Mouse (Mus musculus) cerebellum, adult 9-11 months (tissue): ENCODE measurements around the gene Gm28051.
A peak's percentile ranks its signal among the peaks of the same experiment; 100 is the strongest.

Experiments used
- DNase-seq: peaks from one replicate; pipeline ENCODE4 v3.0.0; 2022

The Gm28051 gene

GRCm38 (mm10) chr12:102705216-102705871, 52.2 kb downstream of the Gm28051 start:
- peak; percentile 94 for DNase-seq

DNA sequence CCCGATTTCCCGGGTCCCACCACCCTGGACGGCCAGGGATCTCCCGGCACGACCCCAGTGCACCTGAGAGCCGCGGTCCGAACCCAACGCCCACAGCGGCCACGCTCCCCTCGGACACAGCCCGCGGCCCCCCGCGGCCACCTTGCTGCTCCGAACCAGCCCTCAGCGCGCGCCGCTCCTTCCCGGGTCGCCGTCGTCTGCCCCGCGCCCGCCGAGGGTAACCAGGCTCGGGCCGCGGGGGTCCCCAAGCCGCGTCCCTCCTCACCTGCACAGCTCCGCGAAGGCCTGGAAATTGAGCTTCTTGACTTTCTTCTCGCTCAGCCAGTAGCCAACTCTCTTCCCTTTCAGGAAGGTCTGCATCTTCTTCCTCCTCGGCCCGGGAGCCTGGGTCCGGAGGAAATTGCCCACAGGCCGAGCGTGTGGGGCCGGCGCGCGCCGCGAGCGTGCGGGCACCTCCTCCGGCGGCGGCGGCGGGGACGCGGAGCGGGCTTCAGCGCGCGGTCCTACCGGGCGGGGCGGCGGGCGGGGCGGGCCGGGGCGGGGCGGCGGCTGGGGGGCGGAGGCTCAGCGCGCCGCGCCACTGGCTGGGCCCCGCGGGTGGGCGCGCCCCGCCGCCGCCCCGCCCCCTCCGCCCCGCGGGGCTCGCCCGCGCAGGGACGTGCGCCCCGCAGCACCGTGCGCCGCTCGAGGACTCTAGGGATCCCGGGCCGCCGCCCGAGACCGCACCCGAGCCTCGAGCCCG, 52.9 kb downstream of the Gm28051 start, which contains the start of gene Itpk1:
Itpk1 (minus strand) TSS at position 474 of the 742 bp plus-strand sequence.
- DNase-seq: peak; percentile 75

DNA sequence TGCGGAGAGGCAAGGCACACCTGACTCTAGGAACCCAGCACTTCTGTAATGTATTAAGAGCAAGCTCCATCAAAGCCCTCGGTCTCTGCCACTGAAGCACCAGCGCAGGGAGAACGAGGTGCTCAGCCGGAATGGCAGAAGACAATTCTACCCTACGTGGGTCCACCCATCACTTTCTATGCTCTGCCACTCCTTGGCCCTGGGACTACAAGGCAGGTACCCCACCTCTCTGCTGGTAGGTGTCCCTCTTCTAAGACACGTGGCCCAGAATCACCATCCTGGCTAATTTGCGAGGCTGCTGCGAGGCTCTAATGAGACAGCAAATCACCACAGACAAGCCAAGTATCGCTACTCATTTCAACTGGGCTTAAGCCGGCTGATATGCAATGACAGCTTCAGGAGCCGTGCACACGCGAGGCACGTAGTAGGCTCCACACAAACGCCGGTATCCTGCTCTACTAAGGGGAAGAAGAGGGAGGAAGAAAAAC, 53.6 kb downstream of the Gm28051 start:
- DNase-seq: peak; percentile 67

DNA sequence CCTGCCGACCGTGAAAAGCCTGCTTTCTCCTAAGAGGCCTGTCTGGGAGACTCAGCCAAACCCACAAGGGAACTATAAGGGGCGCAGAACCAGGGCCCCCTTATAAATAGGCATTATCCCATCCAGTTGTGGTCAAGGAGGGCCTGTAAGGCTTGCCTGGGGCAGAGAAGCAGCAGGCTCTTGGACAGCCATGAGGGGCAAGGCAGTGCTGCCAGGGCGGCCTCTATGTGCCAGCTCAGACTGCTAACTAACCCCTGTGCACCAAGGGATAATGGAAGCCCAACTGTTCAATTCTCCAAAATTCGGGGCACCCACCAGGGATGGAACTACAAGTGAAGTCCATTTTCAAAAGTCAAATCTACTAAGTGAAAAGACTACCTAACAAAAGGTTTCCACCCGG, 54.1 kb downstream of the Gm28051 start:
- DNase-seq: peak; percentile 73

DNA sequence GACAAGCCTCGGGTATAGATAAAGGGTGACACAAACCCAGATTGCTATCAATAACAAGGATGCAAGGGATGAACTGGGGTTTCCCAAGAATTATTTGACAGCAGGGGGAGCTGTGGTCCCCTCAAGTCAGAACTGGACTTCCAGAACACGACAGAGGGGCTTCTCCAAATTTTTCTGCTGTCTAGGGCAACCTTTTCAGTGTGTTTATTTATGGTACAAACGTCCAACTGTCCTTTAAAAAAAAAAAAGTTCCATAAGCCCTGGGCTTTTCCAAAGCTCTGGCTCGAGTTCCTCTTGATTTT, 54.5 kb downstream of the Gm28051 start:
- DNase-seq: peak; percentile 69

- peak; percentile 76 for DNase-seq
These were observed 55.0 kb downstream of the Gm28051 start for GRCm38 (mm10) chr12:102702356-102703110.

DNA sequence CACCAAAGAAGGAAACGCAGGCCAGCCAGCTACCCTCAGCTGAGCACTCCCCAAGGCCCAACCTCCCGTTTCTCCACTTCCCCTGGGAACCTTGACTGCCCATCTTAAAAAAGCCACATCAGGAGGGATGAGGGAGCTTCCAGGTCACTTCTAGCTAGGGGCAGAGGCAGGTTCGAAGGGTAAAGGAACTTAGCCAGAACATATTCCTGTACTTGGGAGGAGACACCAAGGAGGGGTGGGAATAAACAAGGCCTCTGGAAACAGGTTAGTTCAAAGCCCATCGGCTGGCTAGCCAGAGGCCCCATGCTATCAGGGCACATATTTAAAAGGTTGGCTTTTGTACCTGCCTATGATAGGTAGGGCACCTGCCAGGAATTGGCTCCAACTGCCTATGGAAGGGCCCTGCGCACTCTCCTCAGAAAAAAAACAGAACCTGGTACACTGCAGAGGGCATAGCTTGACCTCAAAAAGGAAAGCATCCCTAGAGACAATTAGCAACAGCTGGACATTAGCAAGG, 55.8 kb downstream of the Gm28051 start:
- peak; percentile 61 for DNase-seq

- no peak for DNase-seq
These were observed 57.1 kb downstream of the Gm28051 start for GRCm38 (mm10) chr12:102700453-102700852.

- no peak for DNase-seq
These were observed 58.4 kb downstream of the Gm28051 start for GRCm38 (mm10) chr12:102699156-102699555.

DNA sequence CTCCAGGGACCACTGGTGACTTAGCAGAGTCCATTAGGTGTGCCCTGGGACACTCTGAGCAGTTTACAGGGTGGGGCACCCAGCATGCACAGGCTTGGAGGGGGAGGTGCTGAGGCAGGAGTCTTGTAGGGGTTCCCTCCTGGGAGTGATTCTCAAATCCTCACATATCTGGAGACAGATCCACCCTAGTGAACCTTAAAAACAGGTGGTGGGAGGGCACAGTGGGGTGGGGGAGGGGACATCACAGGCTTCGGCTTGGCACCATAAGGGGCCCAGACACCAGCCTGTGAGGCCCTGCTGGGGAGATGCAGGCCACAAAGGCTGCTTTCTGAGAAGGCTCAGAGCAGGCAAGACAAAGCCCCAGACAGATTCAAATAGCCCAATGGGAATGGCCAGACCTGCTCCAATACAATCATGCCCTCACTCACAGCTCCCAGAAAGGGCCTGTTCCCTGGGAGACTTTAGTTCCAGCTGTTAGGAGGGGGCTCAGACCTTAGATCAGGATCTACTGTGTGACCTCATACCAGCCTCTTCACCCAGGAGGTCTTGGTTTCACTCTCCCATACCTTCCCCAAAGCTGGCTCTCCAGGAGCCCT, 59.4 kb downstream of the Gm28051 start:
- DNase-seq: peak; percentile 47

GRCm38 (mm10) chr12:102697381-102697780, 60.2 kb downstream of the Gm28051 start:
- DNase-seq: no peak

- DNase-seq: peak; percentile 37
These were observed 60.8 kb downstream of the Gm28051 start for GRCm38 (mm10) chr12:102696635-102697354.

GRCm38 (mm10) chr12:102695369-102696239, 62.0 kb downstream of the Gm28051 start:
- DNase-seq: peak; percentile 53

GRCm38 (mm10) chr12:102691761-102692160, 65.8 kb downstream of the Gm28051 start:
- DNase-seq: no peak

GRCm38 (mm10) chr12:102691180-102691579, 66.4 kb downstream of the Gm28051 start:
- no peak for DNase-seq

DNA sequence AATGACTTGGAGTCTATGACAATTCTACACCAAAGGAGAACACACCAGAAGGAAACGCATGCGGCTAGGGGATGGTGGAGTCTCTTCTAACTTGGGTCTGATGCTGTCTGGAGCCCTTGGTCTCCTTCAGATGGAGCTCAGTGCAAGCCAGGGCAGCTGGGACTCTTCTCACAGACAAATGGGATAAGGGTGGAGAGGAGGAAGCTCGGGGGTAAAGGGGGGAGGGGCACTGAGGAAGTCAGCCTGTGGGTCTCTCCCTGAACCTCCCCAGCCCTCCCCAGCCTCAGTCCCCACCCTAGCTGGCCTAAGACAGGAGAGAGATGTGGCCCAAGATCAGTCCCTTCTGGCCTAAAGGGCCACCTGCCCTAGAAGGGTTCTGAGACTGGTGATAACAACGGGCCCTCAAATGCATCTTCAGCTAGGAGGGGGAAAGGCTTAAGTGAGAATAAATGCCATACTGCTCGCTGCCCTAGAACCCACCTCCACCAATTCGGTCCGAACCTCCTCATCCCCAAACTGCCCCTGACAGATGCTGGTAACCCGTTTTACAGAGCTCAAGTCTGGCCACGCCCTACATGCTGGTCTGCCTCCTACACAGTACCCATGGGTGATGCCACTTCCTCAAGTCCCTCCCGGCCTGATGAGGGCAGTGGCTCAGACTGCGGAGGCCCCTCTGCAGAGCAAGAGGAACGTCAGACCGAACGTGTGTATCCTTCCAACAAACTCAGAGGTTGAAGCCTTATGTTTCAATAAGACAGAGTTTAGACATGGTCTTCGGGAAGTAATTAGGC, 67.6 kb downstream of the Gm28051 start:
- DNase-seq: no peak

DNA sequence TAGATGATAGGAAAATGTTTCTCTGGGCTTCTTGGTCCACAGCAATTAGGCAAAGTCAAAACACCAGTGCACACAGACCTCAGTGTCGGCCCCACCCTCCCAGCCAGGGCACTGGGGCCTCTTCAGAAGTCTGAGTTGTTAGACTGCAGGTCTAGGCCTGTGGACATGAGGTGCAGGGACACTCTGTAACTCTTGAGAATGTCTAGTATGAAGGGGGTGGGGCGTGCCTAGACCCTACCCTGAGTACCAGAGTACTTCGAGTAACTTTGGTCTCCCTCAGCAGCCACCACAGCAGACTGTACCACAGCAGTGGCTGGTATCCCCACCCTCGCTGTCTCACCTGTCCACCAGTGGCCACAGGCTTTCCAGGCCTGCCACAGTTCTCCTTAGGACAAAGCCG, 71.2 kb downstream of the Gm28051 start:
- no peak for DNase-seq

- no peak for DNase-seq
These were observed 72.0 kb downstream of the Gm28051 start for GRCm38 (mm10) chr12:102685523-102685931.

- DNase-seq: no peak
These were observed 72.7 kb downstream of the Gm28051 start for GRCm38 (mm10) chr12:102684720-102685386.

DNA sequence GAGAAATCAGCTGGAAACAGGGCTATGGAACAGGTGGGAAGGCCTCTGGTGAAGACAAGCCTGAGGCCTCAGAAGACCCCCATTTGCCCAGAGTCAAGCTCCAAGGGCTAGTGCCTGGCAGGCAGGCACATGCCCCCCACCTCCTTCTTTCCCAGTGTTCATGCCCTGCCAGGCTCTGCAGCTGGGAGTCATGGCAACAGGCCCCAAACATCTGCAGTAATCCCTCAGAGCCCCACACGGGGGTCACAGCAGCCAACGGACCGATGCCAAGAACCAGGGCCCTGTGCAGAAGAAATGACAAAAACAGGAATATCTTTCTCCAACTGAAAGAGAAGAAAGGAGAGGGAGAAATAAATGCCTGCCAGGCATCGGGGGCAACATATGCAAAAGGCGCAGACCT, 73.6 kb downstream of the Gm28051 start:
- no peak for DNase-seq
